Mouse (Mus musculus): ENCODE results near the gene Dis3l2.

Gene Dis3l2

DNA sequence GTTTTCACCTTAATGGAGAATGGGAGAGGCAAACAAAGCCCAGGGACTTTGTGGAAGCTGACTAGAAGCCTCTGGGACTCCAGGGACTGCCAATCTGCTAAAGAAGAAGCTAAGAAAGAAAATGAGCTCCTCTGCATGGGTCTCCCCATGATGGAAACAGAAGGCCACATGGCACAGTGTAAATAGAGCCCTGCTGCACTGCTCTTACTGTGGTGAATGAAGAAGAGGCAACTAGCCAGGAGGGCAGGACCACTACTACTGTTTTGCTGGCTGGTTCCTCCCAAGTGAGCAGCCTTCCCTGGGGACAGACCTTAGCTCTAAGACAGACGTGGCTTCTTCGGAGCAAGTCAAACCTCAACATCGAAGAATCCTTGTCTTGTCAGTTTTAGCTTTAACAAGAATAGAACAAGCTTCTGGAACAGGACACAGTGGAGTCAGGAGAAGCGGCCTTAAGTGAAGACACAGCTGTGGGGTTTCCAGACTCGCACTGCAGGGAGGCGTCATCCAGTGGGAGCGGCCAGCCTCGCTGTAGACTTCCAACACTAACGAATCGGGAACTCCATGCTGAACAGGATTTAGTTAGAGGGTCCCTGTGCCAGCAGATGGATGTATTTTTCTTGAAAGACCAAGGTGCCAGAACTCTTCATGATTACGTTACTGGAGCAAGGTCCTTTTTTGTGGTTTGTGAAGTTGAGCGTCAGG is 307.2 kb downstream of the Dis3l2 start:
- DNase-seq (ENCODE audit: low spot score), result no peak

DNA sequence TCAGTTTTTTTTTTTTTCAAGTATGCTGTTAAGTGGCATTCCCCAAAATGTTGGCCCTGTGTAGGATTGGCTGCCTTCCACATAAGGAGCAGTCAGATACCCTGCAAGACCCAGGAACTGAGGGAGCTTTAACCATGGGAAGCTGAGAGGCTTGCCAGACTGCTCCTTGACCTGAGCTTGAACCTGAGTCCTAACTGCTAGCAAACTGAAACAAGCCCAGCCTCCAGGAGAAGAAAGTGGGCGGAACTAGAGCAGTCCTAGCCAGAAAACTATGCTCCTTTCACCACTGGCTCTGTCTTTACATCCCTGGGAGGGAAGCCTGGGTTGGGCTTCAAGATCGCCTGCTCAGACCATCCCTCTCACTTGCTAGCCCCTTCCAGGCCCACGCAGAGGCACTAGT is 308.1 kb downstream of the Dis3l2 start:
- no peak for DNase-seq (ENCODE audit: low spot score)

DNA sequence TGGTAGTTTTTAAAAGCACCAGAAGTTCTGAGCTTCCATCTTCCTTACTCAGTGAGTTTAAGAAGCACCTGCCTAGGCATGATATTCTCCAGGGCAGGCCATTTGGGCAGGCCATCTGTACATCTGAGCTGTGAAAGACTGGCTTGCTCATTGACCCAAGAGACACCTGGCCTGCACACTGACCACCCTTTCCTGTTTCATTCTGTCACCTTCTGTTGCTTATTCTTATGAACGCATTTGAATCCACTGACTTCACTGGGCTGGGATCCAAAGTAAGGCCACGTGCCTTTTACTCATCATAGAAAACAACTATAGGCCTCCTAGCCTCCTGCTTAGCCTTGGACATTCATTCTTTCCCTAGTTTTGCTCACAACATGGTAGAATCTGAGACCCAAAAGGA is 309.0 kb downstream of the Dis3l2 start:
- no peak for DNase-seq (ENCODE audit: low spot score)

DNA sequence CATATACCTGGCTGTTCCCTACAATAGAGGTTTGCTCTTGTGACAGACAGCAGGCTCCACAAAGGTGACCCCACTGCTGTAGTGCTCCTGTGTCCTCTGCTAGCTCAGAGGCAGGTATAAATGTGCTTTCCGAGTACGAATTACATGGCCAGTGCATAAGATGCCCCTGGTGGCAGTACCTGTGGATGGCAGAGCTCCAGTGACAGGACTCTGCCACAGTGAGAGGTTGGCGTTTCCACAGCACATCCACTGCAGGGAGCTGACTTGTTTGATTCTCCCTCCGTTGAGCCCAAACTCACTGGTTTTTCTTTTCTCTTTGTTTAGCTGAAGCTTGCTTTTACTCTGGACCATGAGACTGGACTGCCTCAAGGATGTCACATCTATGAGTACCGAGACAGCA is 317.1 kb downstream of the Dis3l2 start:
- DNase-seq (ENCODE audit: low spot score), result no peak

DNA sequence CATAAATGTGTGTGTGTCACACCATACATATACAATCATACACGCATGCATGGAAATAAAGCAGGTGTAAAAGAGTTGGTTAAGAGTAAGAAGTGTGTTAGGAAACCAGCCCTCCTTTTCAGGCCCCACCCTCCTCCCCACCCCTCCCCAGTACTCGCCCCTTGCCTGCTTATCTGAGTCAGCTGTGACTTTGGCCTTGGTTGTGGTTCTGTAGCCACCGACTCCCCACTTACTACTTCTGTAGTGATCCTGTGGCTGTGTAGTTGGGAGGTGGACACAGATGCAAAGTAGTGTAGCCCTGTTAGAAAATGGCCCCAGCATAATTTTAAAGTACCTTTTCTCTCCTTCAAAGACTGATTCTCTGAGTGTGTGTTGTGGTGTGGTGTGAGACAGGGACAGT is 318.0 kb downstream of the Dis3l2 start:
- no peak for DNase-seq (ENCODE audit: low spot score)

DNA sequence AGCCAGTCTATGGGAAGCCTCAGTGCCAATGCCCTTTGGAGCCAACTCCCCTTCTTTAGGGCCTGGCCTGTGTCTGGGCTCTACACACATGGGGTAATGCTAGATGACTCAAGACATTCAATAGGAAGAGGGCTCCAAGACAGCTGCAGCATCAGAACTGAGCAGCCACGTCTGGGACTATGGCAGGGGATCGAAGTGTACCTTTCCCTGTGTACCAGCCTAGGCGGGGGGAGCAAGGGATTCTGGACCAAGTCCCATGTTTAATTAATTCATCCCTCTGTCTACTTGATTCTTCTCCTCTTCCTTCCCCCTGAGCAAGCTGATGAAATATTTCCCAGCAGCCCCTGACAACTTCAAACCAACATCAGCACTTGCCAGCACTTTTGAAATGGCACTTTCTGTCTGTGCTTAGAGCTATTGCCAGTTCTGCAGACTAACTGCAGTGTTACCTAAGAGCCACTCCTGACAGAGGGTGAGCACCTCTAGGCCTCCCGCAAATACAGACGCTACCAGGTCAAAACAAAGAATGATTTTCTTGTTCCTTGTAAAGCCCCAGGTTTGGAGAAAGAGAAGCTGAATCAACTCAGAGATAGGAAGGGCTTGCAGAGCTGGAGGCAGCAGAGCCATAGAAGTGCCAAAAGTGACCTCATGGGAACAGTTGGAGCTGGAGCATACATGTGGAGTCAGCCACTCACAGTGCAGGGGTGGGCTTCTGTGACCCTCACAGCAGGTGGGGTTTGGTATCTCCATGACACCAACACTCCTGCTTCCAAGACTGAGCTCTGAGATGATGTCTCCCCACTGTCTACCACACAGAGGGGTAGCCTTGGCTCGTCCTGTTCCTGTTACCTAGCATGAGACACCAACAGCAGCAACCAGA is 319.9 kb downstream of the Dis3l2 start:
- no peak for DNase-seq (ENCODE audit: low spot score)

DNA sequence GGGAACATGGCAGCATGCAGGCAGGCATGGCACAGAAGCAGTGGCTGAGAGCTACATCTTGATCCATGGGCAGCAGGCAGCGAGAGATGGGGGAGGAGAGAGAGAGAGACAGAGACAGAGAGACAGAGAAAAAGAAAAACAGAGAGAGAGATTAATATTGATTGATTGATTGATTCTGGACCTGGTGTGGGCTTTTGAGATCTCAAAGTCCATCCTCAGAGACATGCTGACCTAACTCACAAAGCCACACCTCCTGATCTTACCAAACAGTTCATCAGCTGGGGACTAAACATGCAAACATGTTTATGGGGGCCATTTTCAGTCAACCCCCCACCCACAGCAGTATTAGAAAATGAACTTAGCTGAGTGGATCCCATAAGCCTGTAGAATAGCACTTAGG is 321.4 kb downstream of the Dis3l2 start:
- no peak for DNase-seq (ENCODE audit: low spot score)

DNA sequence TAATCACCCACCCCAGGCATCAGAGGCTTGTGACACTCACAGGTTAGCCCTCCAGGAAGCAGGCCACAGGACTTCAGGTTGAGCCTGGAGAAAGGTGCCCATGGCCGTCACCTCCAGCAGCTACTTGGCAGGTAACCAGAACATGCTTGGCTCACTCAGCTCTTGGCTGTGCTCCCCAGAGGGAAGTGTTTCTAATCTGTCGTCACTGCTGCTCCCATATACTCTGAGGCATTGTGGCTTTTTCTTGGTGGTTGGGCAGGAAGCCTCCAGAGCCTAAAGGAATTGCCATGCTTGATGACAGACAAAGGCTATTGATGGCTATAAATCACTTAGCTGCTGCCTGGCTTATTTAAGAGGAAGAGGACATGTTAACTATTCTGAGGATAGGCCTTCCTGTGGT is 325.2 kb downstream of the Dis3l2 start:
- no peak for DNase-seq (ENCODE audit: low spot score)

DNA sequence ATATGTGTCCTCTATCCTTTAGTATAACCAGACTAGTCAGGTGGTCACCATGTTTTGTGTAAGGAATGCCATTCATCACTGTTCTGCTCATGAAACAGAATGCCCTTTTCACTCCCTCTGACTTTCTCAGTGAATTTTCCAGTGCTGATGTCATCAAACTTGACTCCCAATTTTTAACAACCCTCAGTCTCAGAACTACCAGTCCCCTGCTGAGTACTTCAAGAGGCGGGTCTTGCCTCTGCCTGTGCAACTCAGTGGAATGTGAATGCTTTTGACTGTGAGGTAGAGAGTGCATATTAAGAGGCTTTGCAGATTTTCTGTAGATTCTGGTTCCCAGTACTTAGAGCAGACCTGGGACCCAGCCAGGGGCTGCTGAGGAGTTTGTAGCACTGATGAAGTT is 327.0 kb downstream of the Dis3l2 start:
- DNase-seq (ENCODE audit: low spot score), result no peak

DNA sequence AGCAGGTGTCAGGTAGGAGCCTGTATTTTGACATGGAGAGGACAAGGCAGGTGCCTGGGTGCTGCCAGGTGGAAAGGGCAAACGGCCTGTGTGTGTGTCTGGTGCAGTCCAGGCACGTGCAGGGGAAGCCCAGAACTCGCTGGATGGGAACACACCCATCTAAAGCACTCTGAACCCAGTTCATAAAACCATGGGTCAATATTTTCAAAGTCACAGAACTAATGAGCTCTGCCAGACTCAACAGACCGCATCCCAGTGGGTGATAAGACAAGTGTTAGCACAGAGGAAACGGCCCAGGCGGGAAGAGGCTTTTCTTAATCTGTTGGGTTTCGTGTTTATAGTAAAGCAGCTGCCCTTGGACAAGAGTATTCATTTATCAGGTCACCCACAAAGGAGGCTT is 328.9 kb downstream of the Dis3l2 start:
- no peak for DNase-seq (ENCODE audit: low spot score)

DNA sequence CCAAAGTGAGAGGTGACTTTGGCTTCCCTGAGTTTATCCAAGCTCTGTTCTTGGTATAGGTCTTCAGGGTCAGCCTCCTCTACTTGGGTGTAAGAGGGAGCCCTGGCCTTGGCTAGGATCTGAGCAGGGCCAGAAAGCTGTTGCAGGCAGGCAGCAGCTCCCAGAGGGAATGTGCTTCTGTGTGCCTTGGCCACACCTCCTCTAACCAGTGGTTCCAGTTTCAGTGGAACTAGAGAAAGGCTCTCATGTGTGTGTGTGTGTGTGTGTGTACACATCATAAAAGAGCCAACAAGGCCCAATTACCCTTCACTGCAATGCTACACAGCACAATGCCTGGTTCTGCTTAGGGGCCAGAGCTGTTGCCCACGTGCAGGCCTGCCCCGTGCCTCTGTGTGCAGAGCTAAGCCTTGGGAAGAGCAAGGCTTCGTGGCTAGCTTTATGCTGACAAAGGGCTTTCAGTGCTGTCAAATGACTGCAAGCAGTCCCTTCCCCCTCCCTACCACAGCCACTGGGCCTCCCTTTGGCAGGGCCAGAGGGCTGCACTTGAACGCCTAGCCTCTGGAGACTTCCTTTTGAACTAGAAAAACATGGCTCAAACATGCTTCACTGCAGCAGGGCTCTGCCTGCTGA is 332.0 kb downstream of the Dis3l2 start:
- DNase-seq (ENCODE audit: low spot score), result no peak

DNA sequence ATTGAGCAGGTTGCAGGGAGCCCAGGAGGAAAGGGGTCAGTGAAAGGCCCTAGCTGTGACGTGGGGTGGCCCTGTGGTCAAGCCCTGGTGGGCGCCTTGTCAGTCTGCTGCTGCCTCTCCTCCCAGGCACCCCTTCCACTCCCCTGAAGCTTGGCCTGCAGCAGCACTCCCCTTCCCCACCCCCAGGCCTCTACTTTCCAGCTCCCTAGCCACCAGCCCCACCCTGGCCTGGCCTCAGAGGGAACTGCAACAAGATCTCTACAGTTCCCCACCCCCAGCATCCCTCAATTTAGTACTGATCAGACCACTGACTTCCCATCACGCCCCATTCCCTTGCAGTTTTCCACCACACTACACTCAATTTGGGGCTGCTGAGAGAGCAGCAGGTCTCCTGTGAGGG is 332.7 kb downstream of the Dis3l2 start:
- no peak for DNase-seq (ENCODE audit: low spot score)

DNA sequence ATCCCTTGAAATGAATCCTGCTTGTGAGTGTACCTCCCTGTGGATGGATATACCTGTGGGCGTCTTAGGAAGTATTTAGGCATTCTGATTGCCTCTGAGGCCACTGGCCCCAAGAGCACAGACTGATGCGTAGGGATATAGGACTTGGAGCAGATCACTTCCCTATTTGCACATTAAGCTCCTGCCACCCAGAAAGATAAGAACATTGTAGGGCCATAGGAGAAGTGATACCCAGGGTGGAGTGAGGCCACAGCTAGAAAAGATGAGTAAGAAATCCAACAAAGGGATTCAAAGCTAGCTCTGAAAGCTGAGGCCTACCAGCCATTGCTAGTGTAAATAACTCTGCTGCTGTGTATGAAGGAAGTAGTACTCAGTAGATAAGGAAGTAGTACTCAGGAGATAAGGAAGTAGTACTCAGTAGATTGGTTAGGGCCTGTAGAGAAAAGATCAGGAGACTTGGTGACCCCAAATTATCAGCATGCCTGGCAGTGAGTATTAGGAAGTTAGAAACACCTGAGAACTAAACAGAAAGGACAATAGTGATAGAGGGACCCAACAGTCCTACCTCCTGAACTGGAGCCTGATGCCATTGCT is 335.0 kb downstream of the Dis3l2 start:
- DNase-seq (ENCODE audit: low spot score), result no peak

DNA sequence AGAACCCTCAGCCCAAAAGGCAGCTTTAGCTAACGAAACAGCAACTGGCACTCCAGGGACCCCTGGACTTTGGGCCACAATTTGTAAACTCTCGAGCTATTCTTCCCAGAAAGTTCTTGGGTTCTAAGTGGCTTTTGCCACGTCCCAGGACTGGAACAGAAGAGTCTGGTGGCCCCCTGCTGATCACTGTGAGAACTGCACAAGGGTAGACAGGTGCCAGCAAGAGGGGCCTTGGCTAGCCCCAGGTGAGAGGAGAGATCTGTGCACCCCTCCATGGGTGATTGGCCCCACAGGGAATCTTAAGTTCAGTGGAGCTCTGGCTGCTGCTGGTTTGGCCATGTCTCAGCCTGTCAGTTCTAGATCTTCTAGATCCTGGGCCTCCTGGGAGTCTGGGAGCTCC is 337.5 kb downstream of the Dis3l2 start:
- peak; percentile 34 for DNase-seq (ENCODE audit: low spot score)

DNA sequence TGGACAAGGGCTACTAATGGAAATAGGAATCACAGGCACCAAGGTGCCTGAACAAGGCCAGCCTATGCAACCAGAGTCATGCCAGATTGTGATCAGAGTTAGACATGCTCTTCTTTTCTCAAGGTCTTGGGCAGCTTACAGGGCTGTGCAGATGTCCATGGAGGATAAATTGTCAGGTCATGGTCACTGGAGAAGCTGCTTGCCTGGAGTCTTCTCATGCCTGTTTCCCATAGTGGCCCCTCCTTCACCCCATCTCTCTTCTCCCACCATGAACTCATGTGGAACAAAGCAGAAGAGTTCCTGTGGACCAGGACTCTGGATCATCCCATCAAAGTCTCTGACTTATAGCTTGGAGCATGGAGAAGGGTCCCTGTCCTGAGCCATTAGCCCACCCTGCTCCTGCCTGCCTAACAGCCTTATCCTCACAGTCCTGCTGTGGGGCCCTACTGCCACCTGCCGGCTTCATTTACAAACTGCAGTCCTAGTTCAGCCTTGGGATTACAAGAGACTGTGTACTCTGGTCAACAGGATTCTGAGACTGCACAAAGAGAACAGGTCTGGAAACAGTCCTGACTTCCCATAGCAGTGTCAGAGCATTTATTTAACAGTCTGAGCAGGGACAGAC is 338.3 kb downstream of the Dis3l2 start:
- DNase-seq (ENCODE audit: low spot score), result peak; percentile 30

DNA sequence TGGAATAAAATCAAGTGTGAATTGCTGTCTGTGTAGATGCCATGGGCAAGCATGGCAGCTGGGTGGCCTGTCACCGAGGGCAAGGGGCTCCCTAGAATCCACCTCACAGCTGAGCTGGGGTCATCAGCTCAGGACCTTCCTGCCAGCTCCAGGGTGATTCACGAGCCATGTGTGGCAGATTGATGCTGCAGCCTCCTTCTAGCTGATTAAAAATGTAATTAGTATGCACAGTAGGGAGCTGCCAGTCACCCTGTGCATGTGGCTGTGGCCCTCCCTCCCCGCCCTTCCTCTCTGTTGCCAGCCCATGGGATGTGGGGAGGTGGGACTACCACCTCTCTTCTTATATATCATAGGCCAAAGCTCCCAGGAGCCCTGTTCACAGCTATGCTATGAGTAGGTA is 346.5 kb downstream of the Dis3l2 start:
- DNase-seq (ENCODE audit: low spot score), result no peak

DNA sequence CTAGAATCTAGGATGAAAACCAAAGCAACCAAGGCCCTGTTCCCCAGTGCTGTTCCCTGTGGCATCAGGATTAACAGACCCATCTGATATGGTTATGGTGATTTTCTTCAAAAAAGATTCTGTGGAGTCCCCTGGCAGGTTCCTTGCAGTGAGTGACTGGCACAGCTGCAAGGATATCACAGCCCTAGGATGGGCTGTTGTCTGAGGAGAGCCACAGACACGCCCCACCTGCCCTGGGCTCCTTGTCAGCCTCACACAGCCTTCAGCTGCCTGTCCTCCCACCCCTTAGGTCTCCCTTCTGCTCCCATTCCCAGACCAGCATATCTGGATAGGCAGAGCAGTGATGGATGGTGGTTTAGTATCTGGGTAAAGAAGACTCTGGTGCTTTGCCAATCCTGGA is 347.1 kb downstream of the Dis3l2 start:
- no peak for DNase-seq (ENCODE audit: low spot score)

DNA sequence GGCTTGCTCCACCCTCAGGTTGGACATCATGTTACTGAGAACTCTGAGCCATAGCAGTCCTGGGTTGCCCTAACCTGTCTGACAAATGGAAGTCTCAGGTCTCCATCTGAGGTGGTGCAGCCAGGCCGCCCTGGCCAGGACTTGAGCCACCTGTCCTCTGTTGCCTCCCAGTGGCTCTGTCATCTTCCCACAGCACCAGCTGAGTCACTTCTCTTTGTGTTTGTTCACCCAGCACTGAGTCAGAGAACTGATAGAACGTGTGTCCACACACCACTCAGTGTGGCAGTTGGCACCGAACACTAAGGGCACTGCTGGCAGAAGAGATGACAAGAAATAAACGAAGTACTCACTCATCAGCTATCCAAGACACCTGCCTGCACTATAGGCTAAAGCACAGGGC is 347.8 kb downstream of the Dis3l2 start:
- DNase-seq (ENCODE audit: low spot score), result no peak

DNA sequence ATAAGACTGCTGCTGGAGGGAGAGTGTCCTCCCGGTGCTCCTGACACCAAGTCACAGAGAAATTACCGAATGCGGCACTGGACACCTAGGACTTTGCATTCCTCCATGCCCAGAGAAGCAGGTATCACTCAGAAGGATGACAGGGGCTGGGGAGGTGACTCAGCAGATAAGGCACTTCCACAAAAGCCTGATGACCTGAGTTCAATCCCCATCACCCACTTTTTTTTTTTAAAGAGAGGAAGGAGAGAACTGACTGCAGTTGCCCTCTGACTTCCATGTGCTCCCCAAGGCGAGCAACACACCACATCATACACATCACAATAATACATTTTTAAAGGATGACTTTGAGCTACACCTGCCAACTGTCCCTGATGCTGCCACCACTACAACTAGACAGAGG is 353.5 kb downstream of the Dis3l2 start:
- DNase-seq (ENCODE audit: low spot score), result no peak

DNA sequence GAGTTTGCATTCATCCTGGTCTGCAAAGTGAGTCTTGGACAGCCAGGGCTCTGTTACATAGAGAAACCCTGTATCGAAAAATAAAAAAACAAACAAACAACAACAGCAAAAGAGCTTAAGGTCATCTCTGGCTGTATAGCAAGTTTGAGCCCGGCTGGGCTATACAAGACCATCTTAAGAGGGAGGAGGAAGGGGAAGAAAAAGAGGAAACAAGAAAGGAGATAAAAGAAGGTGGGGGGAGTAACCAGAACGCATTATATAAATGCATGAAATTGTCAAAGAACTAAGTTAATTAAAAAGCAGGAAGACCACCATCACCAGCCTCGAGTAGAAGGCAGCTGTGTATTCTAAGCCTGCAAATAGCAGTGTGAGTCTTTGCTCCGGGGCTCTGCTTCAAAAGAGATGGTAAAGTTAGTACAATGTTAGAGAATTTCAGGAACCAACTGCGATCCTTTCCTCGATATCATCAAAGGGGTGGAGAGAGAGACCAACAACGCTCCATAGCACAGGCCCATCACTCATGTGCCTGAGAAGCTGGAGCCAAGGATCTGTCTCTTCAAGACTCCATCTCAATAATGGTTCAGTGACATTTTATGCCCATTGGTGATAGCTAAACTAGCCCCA is 355.5 kb downstream of the Dis3l2 start:
- no peak for DNase-seq (ENCODE audit: low spot score)

DNA sequence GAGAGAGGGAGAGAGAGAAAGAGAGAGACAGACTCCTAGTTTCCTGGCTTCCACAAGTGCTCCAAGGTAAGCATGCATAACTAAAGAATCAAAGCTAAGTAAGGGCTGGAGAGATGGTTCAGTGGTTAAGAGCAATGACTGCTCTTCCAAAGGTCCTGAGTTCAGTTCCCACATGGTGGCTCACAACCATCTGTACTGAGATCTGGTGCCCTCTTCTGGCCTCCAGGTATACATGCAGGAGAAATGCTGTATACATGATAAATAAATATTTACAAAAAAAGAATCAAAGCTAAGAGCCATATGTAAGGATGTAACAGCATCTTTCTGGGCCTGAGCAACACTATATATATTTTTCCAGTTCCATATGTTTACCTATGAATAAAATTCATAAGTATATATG is 357.3 kb downstream of the Dis3l2 start:
- DNase-seq (ENCODE audit: low spot score), result no peak

DNA sequence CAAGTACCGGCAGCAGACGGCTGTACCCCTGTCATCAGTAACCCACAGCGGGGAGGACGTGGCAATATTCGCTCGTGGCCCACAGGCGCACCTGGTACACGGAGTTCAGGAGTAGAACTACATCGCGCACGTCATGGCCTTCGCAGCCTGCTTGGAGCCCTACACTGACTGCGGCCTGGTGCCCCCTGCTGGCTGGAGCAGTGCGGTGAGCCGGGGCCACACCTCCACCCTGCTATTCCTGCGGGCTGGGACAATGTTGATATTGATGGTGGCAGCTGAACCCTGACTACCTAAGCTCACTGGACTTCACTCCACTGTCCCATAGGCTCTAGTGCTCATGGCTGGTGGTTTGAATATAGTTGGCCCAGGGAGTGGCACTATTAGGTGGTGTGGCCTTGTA is 367.1 kb downstream of the Dis3l2 start:
- peak; percentile 21 for DNase-seq (ENCODE audit: low spot score)
